Mouse (Mus musculus) ES-Bruce4 (cell line): ENCODE data around the gene Ttk.

Experiments used
- CTCF ChIP-seq: IDR thresholded peaks from one replicate; pipeline ENCODE4 v1.8.1; 2011; ENCODE audit warnings: low read depth, low read length
- POLR2A ChIP-seq: IDR thresholded peaks from one replicate; pipeline ENCODE4 v1.8.1; 2011; ENCODE audit warnings: low read length; ENCODE audit not compliant: insufficient read depth

DNA sequence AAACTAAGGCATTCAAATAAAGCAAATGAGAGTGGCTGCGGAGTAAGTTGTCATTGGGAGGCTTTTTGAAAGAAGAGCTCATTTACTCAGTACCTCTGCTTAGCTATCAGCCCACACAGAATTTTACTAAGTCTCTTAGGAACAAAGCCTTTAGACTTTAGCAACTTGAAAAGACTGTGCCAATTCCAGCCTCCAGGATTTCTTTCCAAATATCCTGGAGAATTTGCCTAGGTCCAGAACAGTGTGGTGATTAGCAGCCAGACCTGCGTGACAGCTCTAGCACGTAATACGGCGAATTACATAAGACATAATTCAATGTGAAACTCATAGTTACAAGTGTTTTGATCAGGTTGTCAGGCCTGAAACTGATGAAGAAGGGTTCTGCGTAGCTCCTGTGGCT is 45.2 kb upstream of the Ttk start:
- no peak for TF ChIP-seq CTCF
- no peak for TF ChIP-seq POLR2A
